Mouse (Mus musculus): ENCODE measurements around the gene Prg2.

Prg2 gene

GRCm38 (mm10) chr2:84961901-84962300 lies 18.4 kb upstream of the Prg2 start:
- DNase-seq (ENCODE audit: low spot score in 2 of 2) = no peak

- DNase-seq (ENCODE audit: low spot score in 2 of 2) = no peak
These were observed 17.3 kb upstream of the Prg2 start for GRCm38 (mm10) chr2:84962906-84963507.

- no peak for DNase-seq (ENCODE audit: low spot score in 2 of 2)
These were observed 16.0 kb upstream of the Prg2 start for GRCm38 (mm10) chr2:84964111-84964801.

- DNase-seq (ENCODE audit: low spot score in 2 of 2) = no peak
These were observed 12.8 kb upstream of the Prg2 start for GRCm38 (mm10) chr2:84967318-84967991.

GRCm38 (mm10) chr2:84975580-84975979 lies 4.7 kb upstream of the Prg2 start:
- DNase-seq (ENCODE audit: low spot score in 2 of 2) = no peak

GRCm38 (mm10) chr2:84987930-84988329 lies 7.7 kb downstream of the Prg2 start, which contains the start of gene Prg3:
Prg3 (plus strand) TSS chr2:84988215.
- DNase-seq (ENCODE audit: low spot score in 2 of 2) = no peak

- no peak for DNase-seq (ENCODE audit: low spot score in 2 of 2)
These were observed 16.1 kb downstream of the Prg2 start for GRCm38 (mm10) chr2:84996376-84996775.

- no peak for DNase-seq (ENCODE audit: low spot score in 2 of 2)
These were observed 19.4 kb downstream of the Prg2 start for GRCm38 (mm10) chr2:84999486-85000181.

- DNase-seq (ENCODE audit: low spot score in 2 of 2) = no peak
These were observed 21.2 kb downstream of the Prg2 start for GRCm38 (mm10) chr2:85001497-85001896.

- DNase-seq (ENCODE audit: low spot score in 2 of 2) = no peak
These were observed 22.3 kb downstream of the Prg2 start for GRCm38 (mm10) chr2:85002575-85002974.

GRCm38 (mm10) chr2:85004341-85004740 lies 24.1 kb downstream of the Prg2 start:
- no peak for DNase-seq (ENCODE audit: low spot score in 2 of 2)

GRCm38 (mm10) chr2:85006600-85006999 lies 26.3 kb downstream of the Prg2 start:
- no peak for DNase-seq (ENCODE audit: low spot score in 2 of 2)

GRCm38 (mm10) chr2:85007729-85008128 lies 27.5 kb downstream of the Prg2 start:
- no peak for DNase-seq (ENCODE audit: low spot score in 2 of 2)

- DNase-seq (ENCODE audit: low spot score in 2 of 2) = no peak
These were observed 29.0 kb downstream of the Prg2 start for GRCm38 (mm10) chr2:85009212-85009611.

- DNase-seq (ENCODE audit: low spot score in 2 of 2) = no peak
These were observed 31.8 kb downstream of the Prg2 start for GRCm38 (mm10) chr2:85011906-85012604.

GRCm38 (mm10) chr2:85012679-85013078 lies 32.4 kb downstream of the Prg2 start:
- DNase-seq (ENCODE audit: low spot score in 2 of 2) = no peak

GRCm38 (mm10) chr2:85013826-85014587 lies 33.7 kb downstream of the Prg2 start:
- DNase-seq (ENCODE audit: low spot score in 2 of 2) = no peak

GRCm38 (mm10) chr2:85014588-85014982 lies 34.3 kb downstream of the Prg2 start:
- DNase-seq (ENCODE audit: low spot score in 2 of 2) = no peak

- no peak for DNase-seq (ENCODE audit: low spot score in 2 of 2)
These were observed 41.8 kb downstream of the Prg2 start for GRCm38 (mm10) chr2:85022043-85022442.

GRCm38 (mm10) chr2:85026178-85026577 lies 45.9 kb downstream of the Prg2 start:
- DNase-seq (ENCODE audit: low spot score in 2 of 2) = no peak

- DNase-seq (ENCODE audit: low spot score in 2 of 2) = no peak
These were observed 47.0 kb downstream of the Prg2 start for GRCm38 (mm10) chr2:85027281-85027680.

Data from urinary bladder, postnatal 4 days (tissue).